Mouse (Mus musculus) natural killer cell, adult 2 months (primary cell): ENCODE results near the gene Dlx5.

Source experiments
- DNase-seq, 2 experiments: peaks; one replicate each; pipeline ENCODE4 v3.0.0; 2022; ENCODE audit warnings: low spot score in 2 of 2

Dlx5 gene

DNA sequence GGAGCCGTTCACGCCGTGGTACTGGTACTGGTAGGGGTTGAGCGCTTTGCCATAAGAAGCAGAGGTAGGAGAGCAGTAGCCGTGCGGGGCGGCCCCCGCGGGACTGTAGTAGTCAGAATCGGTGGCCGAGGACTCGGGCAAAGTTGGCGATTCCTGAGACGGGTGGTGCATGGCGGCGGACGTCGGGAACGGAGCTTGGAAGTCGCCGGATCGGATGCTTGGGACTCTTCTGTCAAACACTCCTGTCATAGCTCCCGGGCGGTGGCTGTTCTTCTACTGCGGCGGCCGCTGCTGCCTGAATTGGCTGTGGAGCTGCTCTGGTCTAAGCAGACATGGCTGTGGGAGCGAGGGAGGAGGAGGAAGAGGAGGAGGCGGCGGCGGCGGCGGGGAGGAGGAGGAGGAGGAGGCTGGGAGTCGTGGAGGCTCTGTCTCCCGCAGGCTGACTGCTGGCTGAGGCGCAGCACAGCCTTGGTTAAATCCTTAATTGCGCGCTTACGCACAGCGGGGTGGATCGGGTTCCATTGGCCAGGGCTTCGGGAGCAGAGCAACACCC, at the start of gene Dlx5:
TSS of gene Dlx5 (minus strand) at position 448 of the 553 bp plus-strand sequence.
- no peak for DNase-seq

DNA sequence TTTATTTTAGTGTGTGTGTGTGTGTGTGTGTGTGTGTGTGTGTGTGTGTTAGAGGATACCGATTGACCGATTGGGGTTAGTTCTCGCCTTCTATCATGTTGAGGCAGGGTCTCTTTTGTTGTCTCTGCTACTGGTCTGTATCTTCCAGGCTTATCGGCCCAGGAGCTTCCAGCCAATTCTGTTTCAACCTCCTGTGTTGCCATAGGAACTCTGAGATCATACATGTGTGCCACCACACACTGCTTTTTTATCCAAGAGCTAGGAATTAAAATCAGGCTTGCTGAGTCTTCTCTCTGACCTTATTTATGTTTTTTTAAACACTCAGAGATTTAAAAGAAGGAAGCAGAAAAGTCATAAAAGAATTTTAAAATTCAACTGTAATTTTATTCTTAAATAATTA, 49.6 kb upstream of the Dlx5 start:
- DNase-seq = no peak

DNA sequence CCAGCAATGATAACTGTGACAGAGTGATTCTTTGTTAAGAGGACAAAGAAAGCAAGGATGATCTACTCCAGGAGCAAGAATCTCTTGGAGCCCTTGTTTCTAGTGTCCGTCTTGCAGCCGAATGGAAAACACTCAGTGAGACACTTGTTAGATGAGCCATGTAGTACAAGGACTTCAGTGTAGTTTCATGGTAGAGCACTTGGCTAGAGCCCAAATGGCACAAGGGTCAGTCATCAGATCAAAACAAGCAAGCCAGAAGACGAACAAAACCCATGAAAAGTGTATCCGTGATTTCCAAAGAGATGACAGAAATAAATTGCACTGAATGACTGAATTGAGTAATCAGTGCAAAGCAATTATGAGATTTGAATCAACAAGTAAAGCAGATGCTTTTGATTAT, 48.9 kb upstream of the Dlx5 start:
- DNase-seq = no peak

DNA sequence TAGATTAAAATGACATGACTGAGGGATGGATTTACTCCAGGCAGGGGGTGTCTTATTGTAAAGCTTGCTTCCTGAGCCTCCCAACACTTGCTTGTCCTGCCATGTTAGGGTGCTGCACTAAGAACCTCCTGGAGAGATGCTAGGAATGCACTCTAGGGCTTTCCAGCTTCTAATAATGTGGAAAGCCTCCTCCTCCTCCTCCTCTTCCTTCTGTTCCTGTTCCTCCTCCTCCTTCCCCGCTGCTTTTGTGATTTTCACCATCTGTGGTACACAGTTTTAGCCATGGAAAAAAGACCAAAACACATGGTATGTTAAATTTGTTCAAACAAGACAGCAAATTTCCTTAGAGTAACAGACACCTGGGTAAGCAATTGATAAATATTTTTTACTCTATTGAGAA, 43.4 kb upstream of the Dlx5 start:
- no peak for DNase-seq

DNA sequence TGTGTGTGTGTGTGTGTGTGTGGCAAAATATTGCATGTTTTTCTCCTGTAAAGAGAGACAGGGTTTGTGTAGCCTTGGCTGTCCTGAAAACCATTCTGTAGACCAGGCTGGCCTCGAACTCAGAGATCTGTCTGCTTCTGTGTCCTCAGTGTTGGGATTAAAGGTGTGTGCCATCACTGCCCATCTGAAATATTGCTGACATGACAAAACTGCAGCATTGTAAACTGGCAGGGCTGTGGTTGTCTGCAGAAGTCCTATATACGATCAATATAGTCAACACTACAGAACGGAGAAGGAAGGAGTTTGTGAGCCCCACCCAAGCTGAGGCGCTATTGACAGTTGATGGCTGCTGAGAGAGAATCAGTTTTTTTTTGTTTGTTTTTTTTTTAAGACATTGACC, 35.4 kb upstream of the Dlx5 start:
- no peak for DNase-seq

DNA sequence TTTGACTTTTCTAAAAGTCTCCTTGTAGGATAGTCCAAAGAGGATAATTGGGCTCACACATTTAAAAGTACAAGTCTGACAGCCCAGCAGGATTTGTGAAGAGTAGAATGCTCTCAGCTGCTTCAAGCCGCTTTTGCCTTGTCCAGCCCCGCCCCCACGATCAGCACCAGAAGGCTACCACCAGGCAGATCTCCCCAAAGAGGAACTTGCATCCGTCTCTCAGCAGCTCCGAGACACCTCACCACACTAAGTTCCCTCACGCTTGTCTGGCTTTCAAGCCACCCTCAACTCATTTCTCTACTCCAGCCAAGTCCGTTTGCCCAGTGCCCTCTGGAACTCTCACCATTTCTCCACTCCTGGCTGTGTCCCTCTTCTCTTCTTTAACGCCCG, 33.6 kb upstream of the Dlx5 start:
- DNase-seq = no peak

DNA sequence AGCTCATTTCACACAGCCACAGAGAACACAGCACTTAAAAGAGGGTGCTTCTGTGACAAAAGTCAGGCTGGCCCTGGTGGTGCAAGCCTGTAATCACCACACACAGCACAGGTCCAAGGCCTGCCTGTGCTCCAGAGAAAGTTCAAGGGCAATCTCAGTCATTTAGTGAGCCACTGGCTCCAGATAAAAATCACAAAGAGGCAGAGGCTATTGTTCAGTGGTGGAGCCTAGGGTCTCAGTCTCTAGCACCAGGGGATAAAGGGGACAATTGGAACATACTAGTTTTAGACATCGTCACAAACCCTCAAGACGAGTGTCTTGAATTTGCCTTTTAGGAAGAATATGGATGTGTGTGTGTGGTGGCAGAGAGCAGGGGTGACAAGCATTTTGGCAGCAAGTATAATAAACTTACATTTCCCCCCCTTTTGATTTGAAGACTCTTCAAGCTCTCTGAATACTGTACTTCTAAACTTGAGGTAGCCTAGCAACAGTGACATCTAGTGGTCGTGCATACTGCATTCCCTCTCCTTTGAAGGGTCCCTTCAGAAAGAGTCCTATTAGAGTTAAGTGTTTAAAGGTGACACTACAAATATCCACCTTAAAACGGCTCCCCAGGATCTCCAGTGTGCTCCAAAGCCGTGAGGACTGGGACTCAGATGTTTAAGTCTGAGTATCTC, 33.1 kb upstream of the Dlx5 start:
- DNase-seq = peak in 1 of 2 experiments; percentile 7

DNA sequence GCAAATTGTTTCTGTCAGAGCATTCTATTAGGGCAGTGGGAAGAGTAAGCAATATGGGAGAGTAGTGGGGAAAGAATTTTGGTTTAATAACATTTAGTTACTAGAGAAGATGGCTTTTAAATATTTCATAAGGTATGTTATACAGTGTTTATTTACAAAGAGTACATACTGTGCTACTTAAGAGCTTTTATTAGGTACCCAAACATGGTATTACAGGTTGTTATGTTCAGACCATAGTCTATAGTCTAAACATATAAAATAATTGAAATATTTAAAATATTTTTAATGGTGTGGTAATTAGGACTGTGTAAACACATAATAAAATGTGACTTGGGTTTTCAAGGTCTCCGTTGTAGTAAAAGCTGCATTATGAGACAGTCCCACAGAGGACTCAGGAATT, 32.4 kb upstream of the Dlx5 start:
- no peak for DNase-seq

DNA sequence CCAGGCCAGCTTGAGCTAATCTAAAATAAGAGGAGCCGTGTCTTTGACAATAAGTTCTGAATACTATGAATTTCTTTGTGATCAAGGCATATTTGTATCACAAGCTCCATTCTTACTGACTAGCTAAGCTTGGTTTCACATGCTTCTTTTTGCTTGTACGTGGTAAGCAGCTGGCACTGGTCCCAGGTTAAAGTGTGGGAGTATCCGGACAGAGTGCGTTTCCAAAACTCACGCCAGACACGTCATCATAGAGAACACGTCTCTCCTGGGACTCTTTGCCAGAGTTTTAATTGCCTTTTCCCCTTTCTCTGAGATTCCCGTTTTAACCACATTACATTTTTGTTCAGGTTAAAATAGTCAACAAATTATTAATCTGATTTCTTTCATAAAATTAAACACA, 27.7 kb upstream of the Dlx5 start:
- DNase-seq = no peak

DNA sequence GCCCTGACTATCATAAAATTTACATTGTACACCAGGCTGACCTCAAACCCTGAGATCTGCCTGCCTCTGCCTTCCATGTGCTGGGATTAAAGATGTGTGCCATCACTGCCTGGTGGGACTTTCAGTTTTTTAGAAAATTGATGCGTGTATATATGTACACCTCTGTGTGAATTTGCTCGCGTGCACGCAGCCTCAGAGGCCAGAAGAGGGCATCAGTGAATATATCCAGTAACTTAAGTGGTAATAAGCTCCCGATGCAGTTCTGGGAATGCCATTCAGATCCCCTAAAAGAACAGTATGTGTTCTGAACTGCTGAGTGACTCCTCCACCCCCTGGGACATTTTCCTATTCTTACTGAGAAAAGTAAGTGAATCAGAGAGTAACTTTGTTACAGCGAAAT, 8.2 kb upstream of the Dlx5 start:
- DNase-seq = no peak

DNA sequence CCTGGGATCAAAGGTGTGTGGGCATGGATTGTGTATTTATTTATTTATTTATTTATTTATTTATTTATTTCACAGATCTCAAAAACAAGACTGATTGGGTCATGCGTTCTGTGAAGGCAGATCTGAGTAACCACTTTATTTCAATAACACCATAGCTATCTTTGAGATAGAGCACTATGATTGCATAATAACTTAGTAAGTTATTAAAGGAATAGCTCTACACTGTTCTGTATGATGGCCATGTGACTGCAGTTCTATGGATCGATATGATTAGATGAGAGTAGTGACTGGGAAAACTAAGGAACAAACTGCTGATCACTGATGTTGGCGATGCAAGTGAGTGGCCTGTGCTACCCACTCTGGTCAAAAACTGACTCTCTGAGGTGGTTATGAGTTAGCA, 4.3 kb upstream of the Dlx5 start:
- no peak for DNase-seq

DNA sequence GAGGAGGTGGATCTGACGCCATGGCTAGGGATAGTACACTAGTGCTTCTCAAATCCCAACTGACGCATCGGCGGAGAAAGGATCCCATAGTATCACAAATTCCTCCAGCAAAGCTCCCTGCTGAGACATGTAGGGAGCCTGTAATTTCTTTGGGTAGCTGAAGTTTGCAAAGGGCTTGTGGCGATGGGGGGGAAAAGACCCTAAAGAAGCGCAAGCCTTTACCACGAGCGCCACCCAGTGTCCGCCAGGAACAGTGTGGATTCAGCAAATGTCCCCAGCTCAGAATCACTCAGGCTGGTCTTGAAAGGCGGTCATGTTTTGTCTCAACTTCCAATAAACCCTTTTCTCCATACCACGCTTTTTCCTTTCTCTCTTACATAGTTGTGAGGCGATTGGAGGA, 3.0 kb upstream of the Dlx5 start:
- DNase-seq = no peak

DNA sequence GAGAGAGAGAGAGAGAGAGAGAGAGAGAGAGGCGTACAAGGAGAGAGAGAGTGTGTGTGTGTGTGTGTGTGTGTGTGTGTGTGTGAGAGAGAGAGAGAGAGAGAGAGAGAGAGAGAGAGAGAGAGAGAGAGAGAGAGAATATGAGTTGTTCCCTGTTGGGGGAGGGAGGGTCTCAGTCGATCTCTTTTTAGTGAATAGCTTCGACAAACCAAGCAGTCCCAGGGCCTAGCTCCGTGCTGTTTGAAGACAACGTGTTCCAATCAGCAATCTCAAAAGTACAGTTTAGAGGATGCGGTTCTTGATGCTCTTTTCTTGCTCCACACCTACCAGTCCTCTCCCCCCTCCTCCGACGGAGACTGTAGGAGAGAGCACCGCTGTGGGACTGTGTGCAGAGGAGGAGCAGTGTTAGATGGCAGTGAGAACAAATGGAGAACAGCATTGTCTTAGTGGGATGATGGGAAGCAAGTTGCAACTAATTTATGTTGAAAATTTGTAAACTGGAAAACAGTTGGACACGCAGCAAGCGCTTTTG, 447 bp upstream of the Dlx5 start:
- DNase-seq = no peak

DNA sequence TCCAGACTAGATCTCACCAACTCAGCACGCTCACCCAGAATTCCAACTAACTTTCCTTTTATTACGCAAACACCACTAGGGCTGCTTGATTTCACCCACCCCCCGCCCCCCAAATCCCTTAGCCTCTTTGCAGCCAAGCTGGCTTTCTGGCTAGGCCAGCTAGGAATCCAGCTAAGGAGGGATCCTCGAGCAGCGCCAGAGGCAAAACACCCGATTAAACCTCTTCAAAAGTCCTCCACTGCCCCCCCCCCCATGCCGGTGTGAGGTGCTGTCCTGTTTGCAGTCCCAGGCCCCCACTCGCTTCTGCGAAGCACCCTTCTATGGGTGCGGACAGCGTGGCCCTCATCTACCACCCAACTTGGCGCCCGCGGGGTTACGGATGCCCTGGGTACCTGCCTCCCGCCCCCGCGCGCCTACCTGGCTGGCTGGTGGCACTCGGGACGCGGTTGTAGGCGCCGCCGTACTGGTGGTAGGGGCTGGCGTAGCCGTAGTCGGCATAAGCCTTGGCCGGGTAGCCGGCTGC, 709 bp downstream of the Dlx5 start:
- no peak for DNase-seq

DNA sequence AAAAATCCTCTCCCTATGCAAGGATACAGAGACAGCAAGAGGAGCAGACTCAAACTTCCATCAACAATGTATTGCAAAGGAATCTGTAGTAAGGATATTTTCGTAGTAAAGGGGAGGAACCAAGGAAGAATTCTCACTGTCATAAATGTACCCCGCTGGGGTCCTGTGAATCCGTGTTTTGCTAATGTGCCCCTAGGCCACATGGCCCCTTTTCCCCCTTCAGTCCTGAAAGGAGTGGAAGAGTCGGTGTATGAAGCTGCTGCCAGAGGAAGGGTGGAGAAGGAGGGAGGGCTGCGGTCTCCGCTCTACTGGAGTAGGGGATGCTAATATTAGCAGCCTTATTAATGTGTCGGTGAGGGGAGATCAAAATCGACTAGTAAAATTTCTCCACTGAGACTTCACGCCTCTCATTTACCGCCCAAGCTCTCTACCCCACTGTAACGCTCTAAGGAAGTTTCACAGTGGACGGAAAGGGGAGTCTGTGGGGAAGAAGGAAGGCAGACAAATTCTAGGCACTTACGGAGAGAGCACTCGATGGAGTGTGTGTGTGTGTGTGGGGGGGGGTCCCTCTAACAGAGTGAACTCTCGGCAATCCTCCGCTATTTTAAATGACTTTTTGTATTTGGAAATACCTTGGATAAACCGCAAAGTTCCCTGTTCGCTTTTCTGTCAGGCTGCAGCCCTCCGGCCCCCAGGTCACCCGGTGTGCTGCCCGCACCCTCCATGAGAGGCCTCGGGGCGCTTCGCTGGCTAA, 1.3 kb downstream of the Dlx5 start:
- DNase-seq = no peak

DNA sequence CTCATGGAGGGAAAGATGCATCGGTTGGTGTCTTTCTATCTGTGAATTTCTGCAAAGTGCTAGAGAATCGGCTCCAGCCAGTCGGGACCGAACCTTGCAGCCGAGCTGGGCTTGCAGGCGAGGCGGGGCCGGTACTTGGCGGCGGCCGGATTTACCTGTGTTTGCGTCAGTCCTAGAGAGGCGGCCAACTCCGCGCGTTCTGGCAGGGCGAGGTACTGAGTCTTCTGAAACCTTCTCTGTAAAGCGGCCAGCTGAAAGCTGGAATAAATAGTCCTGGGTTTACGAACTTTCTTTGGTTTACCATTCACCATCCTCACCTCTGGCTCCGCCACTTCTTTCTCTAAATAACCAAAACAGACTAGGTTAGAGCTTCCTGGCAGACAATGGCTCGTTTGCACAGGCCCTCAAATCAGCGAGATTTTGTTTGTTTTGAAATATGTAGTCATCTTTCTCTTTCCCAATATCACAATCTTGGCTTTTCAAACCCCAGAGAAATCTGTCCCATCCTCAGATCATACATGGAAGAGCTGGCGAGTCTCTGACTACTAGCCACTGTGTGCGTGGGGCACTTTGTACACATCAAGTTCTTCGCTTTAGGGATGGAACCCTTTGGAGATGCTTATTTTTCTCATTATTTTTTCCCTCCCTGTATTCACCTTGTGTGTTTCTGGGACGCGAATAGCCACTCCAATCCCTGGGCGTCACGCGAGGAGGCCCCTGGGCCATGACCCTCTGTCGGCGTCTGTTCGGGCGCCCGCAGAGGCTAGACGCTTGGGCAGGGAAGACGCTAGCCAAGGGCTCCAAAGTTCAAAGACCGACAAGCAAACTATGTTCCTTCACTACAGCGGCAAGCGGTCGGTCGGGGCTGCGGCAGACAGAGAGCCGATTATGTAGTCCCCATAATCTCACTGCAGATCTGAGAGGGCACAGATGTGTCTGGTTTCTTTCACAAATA, 2.2 kb downstream of the Dlx5 start:
- DNase-seq = no peak

DNA sequence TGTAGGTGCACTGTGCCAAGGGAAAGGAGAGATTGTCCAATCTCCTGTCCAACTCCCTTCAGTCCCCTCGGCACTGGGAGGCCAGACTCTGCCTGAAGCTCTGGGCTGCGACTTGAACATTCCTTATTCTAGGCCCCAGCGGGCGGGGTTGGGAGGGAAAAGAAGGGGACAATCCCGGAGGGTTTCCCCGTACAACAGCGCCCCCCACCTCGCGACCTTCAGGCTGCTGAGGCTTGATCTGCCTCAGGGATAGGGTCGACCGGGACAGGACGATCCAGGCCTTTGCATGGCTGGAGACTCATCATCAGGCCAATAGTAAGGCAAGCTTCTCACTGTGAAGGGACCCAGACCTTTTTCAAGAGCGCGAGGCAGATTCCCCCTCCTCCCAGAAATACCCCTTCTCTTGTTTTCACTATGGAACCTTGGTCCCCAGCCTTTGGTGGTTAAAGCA, 3.0 kb downstream of the Dlx5 start:
- no peak for DNase-seq

DNA sequence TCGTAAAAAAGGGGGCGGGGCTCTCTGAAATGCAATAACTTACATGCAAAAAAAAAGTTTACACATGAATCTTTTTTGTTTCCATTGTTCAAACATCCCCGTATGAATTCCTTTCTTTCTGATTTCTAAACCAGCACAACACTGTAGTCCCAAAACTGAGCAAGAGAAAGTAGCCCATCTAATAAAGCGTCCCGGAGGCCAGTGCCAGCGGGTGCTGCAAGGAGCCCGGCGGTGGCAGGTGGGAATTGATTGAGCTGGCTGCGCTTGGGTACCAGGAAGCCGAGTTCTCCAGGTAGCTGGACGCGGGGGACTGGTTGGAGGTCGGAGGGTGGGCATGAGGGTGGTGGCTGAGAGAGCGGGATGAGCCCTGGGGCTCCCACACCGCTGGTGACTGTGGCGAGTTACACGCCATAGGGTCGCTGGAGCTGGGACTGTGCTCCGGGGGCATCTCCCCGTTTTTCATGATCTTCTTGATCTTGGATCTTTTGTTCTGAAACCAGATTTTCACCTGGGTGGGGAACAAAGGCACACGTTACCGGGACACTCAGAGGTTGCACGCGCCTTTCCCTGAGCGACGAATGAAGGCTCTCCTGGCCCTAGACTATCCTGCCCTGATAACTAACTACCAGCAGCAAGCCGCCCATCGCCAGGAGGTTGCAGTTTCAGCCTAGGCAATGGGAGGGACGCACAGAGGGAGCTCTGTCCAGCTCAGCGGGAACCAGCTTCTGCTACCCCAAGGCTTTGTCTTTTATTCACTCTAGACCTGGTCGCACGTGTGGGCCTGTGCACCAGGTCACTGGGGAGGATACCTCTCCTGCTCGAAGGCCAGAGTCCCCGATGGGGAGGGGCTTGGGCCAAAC, 3.7 kb downstream of the Dlx5 start:
- DNase-seq = no peak

DNA sequence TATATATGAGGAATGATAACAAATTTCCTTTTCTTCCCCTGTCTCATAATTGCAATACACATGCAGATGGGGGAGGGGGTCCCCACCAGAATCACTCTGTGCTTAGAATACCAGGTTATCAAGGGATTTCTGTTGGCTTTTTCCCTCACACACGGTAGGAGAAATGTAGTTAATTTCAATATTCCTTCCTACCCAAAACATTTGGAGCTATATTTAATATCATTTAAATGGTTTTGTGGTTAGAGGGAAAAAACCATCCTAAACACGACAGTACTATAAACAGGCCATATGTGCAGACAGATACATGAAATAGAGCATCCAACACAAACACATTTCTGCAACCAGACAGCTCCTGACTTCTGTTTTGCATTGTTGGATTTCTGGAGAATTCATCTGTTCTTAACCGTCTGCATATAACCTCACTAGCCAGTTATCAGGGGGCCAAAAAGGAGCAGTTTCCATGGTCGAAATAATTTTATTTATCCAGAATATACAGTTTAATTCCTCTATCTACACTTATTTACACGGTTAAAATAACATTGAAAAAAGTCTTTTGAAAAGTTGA, 4.5 kb downstream of the Dlx5 start:
- no peak for DNase-seq

DNA sequence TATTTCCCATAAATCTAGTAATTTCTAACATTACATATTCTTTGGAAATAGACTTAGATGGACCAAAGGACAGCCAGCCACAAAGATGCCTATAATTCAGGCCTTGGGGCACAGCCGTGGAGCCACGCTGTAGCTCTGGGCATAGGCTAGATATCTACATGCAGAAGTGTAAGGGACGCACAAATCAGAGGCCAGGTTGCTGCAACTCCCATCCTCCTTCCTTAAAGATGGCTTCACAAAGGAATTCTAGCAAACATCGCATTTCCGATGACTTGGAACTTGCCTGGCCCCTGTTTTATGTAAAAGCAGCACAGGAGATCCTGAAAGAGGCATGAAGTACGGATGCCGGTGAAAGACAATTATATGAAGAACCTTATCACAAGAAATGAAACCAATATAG, 5.2 kb downstream of the Dlx5 start:
- DNase-seq = no peak
